Mouse (Mus musculus): ENCODE data around the gene Nkain4.

Gene Nkain4

DNA sequence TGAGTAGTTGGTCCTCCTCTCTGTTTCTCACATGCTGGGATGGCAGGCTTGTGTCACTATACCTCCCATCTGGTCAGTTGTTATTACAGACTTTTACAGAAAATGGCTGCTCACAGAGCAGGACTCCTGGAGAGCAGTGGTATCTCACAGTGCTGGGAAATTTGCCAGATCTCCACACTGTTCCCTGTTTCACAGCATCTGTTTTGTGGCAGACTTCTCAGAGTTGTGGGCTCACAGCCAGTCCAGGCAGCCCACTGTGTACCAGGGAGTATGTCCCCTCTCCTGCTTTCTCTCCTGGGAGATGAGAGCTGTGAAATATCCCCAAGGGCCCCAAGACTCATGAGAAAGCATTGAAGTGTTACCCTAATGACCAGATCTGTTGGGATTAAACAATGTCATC is 12.6 kb downstream of the Nkain4 start:
- no peak for DNase-seq

- DNase-seq: no peak
These were observed 14.3 kb downstream of the Nkain4 start for GRCm38 (mm10) chr2:180940187-180940586.

DNA sequence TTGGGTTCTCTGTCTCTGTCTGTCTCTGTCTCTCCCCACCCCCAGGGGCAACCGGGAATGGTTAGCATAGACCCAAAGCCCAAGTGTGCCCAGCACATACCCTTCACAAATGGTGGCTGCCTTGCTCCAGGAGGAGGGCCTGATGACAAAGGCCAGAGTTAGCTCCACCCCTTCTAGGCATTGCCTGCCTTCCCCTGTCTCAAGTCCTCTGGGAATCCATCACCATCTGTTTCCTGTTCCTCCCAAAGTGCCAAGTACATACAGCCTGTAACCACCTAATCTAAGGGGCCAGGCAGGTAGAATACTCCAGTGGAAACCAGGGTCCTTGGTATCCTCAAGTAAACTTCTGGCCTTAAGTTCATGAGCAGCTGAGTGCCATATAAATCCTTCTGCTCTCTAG is 22.1 kb downstream of the Nkain4 start:
- DNase-seq: no peak

- DNase-seq: no peak
These were observed 25.8 kb downstream of the Nkain4 start, which contains the start of gene Birc7 for GRCm38 (mm10) chr2:180928723-180929122. Birc7 (plus strand) TSS chr2:180929023.

DNA sequence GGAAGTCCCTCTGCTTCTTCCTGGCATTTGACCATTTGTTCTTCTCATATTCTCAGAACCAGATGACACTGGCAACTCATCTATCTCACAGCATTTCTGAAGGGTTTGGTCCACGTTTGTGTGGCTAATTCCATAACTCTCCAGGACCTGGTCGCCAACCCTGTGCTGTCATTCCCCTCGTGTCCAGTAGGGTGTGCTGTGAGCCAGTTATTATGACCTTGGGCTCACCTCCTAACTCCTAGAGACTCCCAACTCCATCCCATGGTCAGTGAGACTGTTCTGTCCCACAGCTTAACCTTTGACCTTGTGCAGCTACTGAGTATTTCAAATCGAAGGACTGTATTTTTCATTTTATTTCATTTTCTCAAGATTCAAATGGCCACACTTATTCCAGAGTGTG is 29.3 kb downstream of the Nkain4 start:
- peak; percentile 85 for DNase-seq

DNA sequence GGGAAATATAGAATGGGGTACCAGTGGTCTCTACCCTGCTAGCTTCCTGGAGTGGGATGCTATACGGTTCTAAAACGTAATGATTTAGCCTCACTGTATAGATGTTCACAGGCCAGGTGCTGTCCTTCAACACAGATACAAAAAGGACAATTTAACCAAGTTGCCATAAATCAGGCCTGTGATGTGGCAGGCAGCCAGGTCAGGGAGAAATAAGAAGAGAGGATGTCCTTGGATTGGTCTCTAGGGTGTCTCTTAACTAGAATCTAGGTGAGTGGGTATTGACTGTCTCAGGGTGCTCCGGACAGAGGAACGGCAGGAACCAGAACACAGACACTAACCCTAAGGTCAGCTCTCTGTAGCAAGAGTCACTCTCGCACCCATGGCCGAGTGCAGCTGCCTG is 31.8 kb downstream of the Nkain4 start:
- DNase-seq: peak; percentile 41

GRCm38 (mm10) chr2:180920810-180921400 is 33.6 kb downstream of the Nkain4 start, which contains the start of gene Ythdf1:
Ythdf1 (minus strand) TSS chr2:180920949.
- DNase-seq: peak; percentile 98

DNA sequence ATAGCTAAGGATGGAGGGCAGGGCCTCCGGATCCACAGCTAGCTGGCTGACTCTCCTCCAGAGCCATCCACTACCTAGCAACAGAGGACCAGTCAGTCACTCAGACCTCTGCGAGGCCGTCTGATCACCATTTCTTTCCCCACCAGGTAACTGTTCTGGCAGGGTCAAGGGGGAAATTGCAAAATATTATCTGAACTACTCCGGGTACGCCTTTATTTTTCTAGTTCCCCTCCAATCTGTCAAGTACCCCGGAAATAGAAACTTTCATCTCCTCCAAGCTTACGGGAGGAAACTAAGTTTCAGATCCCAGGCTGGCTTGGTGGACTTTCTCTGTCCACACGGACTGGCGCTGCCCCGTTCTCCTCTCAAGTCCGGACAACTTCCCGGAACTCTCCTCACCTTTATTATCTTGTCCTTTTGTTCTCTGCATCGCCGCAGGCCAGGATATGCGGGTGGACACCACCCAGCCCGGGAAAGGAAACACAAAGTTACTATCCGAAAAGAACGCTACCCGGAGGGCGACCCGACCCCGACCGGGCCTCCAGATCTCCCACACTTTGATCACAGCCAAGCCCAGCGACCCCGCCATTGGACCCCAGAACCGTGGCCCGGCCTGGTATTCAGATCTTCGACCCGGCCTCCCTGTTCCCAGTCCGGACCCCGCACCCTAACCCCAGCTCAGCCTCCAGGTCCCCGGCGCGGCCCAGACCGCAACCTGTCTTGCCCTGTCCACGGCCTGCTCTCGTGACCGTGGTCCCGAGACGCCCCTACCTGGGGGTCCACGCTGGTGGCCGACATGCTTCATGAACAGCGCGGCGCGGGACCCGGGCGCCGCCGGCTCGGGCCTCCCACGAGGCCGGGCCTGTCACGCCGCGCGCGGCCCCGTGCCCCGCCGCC is 34.3 kb downstream of the Nkain4 start:
- DNase-seq: no peak

DNA sequence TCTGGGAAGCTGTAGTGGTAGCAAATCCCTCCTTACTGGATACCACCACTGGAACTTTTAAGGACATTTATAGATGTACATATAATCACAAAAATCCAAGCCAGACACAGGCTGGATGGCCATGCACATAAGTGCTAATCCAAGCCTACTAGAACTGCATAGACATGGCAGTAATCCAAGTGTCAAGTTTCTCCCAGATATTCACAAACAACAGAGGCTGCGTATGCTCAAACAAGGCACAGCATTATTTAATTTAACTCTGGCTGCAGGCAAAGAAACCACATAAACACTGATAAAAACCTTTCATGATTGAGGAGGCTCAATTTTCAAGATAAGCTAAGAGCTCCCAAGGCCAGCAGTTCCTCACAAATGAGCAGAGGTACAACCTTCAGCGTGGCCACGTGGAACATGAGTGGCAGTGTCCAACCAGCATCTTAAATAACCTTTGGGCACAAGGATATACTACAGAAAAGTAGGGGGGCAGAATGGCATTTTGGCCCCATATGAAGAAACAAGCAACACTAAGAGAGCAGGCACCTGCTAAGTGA is 38.5 kb downstream of the Nkain4 start:
- DNase-seq: no peak

DNA sequence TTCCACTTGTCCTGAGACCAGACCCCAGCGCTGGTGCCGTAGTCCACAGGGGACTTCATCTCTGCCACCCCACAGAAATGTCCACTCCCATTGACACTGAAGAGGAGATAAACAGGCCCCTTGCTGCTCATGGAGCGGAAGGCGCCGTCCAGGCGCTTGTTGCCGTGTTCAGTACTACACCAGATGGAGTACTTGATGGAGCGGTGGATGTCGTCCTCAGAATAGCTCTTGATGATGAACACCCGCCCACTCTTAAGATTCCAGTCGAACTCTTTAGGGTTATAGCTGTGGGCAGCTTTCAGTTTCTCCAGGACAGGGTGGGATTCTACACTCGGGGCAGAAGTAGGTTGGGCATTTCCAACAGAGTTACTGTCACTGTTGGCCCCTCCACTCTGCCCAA is 43.6 kb downstream of the Nkain4 start:
- no peak for DNase-seq

- DNase-seq: no peak
These were observed 48.8 kb downstream of the Nkain4 start for GRCm38 (mm10) chr2:180905556-180906221.

- DNase-seq: no peak
These were observed 49.9 kb downstream of the Nkain4 start for GRCm38 (mm10) chr2:180904435-180905208.

DNA sequence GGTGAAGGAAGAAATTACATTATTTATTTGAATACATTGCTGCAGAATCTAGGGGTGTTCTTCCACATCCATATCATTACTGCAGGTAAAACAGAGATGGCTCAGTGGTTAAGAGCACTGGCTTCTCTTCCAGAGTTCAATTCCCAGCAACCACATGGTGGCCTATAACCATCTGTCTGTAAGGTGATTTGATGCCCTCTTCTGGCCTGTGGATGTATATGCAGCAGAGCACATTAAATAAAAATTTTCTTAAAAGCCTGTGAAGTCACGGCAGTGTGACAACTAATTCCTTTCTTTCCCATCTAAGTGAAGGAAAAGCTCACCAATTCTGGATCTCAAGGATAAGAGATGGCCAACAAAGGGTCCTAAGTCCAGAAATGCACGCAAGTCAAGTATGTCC is 52.4 kb downstream of the Nkain4 start:
- peak; percentile 73 for DNase-seq

DNA sequence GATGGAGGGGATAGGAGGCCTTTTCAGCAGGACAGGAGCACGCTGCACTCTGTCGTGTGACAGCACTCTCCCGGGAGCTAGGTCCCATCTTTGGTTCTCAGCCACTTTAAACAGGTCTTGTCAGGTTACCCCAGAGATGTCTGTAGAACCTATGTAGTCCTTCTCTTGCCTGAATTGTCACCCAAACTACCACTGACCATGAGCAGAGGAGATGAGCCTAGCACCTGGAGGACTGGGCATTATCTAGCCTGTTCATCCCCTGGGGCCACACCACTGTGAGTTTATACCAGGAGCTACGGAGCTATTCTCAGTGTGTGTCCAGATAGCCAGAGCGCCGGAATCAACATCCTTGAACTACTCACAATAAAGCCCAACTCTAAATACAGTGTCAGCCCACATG is 56.6 kb downstream of the Nkain4 start:
- DNase-seq: no peak

DNA sequence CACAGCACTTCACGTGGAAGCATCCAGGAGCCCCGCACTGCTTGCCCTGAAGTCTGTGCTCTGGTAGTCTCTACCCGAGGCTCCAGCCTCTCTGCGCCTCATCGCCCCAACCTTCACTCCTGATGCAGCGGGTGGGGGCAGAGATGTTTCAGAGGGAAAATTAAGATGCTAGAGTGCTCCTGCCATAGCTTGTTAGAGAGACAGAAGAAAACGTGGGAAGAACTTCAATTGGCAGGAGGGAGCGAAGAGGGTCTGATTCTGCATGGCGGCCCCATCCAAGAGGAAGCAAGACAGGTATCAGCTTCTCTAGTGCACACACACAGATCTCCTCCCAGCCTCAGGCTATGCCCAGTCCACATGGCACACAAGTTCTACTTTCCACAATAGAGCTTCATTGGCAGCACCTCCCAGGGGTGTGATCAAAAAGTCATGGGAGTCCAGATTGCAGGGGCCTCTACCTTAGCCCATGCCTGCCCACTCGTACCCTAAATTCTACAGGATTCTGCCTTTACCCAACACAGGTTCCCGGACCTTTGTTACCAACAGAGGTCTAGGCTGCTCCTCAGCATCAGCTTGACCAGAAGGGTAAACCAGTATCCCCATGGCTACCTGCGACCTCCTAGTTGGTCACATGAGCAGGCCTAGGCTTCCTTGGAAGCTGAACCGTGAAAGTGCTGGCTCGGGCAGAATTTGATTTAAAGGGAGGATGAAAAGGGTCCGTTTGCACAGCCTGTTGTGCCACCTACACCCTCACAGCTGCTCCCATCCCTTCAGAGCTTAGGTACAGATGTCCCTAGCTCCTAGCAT is 57.5 kb downstream of the Nkain4 start:
- DNase-seq: peak; percentile 57

DNA sequence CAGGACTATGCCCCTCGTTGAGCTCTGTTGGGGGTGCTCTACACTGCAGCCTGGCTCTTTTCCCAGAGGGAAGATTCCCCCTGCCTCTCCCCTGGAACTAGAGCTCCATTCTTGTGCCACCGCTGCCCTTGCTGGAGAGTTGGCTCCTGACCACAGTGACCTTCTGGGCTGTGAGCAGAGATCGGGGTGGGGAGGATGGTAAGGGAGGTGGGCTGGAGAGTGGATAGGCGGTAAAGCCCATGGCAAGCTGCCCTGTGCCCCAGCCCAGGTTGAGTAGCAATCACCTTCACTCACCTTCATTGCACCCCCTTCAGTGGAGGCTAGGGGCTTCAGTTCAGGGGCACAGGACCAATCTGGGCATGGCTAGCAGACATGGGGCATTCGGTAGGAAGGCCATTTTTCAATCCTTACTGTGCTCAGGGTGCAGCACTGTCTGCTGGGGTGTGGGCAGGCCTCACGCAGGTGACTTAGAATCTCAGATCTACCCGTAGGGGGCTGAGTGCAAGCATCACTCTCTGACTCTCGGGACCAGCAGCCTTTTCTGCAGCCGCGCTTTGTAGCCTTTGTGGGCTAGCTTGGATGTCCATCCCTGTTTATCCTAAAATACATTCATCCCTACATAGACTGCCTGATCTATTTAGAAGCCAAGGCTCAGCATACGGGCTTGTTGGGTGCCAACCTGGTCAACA is 58.5 kb downstream of the Nkain4 start:
- DNase-seq: peak; percentile 76

DNA sequence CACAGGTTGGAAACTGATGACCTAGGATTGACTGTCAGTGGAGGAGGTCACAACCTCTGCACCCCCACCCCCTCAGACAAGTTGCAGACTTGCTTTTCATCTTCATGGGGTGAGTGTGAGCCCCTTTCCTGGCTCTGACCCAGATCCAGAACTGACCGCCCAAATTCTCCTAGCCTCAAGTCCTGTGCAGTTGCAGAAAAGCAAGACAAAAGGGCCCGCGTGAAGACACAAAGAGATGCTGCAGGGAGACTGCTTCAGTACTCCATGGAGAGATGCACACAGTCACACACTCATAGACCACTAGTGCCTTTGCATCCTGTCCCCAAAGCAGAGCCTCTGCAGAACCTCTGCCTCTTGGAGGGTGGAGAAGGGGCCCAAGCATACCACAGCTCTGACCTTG is 59.2 kb downstream of the Nkain4 start:
- DNase-seq: no peak

DNA sequence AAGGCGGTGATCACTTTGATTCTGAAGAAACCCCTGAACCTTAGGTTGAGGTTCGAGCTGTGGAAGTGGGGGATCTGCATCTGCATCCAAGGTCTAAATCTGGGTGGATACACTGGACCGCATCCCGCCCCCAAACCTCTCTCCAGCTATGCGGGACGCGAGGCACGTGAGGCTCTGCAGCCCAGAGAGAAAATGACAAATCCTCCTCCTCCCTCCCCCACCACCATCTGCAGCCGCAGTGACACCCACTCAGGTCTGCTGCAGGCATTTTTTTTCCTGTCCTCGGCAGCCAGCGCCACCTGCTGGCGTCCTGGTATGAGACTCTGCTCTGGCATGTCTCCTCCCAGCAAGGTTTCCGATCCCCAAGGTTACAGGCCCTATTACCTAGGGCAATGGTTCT is 59.8 kb downstream of the Nkain4 start:
- DNase-seq: peak; percentile 96

DNA sequence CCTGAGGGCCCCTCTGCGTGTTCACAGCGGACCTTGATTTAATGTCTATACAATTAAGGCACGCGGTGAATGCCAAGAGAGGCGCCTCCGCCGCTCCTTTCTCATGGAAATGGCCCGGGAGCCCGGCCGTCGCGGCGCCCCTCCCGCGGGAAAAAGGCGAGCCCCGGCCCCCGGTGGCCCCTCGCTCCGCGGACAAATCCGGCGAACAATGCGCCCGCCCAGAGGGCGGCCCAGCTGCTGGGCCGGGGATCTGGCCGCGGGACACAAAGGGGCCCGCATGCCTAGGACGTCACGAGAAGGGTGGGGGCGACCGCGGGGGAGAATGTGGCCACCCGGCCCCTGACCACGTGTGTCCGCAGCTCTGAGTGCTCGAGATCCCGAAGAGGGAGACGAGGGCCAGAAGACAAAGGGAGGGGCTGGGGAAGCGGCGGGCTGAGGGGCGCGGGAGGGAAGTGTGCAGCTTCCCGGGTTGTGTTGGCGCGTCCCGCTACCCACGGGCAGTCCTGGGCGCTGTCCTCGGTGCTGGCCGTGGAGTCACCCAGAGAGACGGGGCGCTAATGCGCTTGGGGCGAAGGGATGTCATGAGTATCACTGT is 60.4 kb downstream of the Nkain4 start:
- DNase-seq: peak; percentile 84

- DNase-seq: peak; percentile 70
These were observed 60.9 kb downstream of the Nkain4 start for GRCm38 (mm10) chr2:180893537-180894028.

Data from cerebellum, adult 9-10 months (tissue).